Mouse (Mus musculus) hindbrain, embryonic 12.5 days (tissue): ENCODE results near the gene Fam71f1. TPM values are rescaled to one million over a fixed set of nuclear protein-coding genes. Genes with fewer than 3 reads are reported as not detected.

ENCODE experiments used
- ATAC-seq: fragments of 200-750 bp; cut with Nextera tagmentation; 2 replicates; pipeline ENCODE4 v1.8.0; 2017; ENCODE audit warnings: moderate TSS enrichment; ENCODE audit not compliant: low FRiP score
- H3K27ac ChIP-seq: fragments of 300-500 bp; sonication (generic); 2 replicates; pipeline ENCODE4 v1.5.1; 2016; ENCODE audit warnings: mild to moderate bottlenecking
- H3K27me3 ChIP-seq: fragments of 300-500 bp; sonication (generic); 2 replicates; pipeline ENCODE4 v1.6.1; 2016; ENCODE audit warnings: mild to moderate bottlenecking
- H3K36me3 ChIP-seq: fragments of 300-500 bp; sonication (generic); 2 replicates; pipeline ENCODE4 v1.6.1; 2016; ENCODE audit warnings: mild to moderate bottlenecking
- H3K4me1 ChIP-seq: fragments of 300-500 bp; sonication (generic); 2 replicates; pipeline ENCODE4 v1.6.1; 2016
- H3K4me2 ChIP-seq: fragments of 300-500 bp; sonication (generic); replicated peaks from 2 replicates; pipeline ENCODE4 v1.6.1; 2016; ENCODE audit warnings: mild to moderate bottlenecking
- H3K4me3 ChIP-seq: fragments of 300-500 bp; sonication (generic); 2 replicates; pipeline ENCODE4 v1.5.1; 2016; ENCODE audit warnings: mild to moderate bottlenecking
- H3K9ac ChIP-seq: fragments of 300-500 bp; sonication (generic); 2 replicates; pipeline ENCODE4 v1.6.1; 2016; ENCODE audit warnings: mild to moderate bottlenecking, moderate library complexity
- H3K9me3 ChIP-seq: fragments of 300-500 bp; sonication (generic); replicated peaks from 2 replicates; pipeline ENCODE4 v1.6.1; 2016; ENCODE audit warnings: mild to moderate bottlenecking
- WGBS: fragments of 180-500 bp; shearing (Covaris S2); methylation state at CpG from one replicate; pipeline ENCODE4 v1.1.7; 2016; 5-methylcytosine and 5-hydroxymethylcytosine counted together
- polyA plus RNA-seq: library from polyadenylated mRNA; unstranded; fragments of >200 nt; fragmentation: Nextera tagmentation; extraction: Ambion mirVana; gene quantifications from 2 replicates; pipeline ENCODE4 v1.2.1, GENCODE M21; 2016

Gene Fam71f1
- polyA plus RNA-seq, 1 experiment from 2014 or later = not detected

GRCm38 (mm10) chr6:29379954-29380353 is 61.0 kb downstream of the Fam71f1 start:
- peaks cover 38% of the 10 kb centered on the region for H3K36me3 ChIP-seq
- no peaks in the 10 kb centered on the region for H3K9me3 ChIP-seq
- no peak for ATAC-seq
- no peak overlapping the region for H3K4me2 ChIP-seq
- H3K9ac ChIP-seq = no peak overlapping the region
- 94% methylated on average over 6 of the region's 6 CpGs for WGBS
- no peaks in the 10 kb centered on the region for H3K27me3 ChIP-seq
- H3K4me3 ChIP-seq = no peak overlapping the region
- no peaks in the 10 kb centered on the region for H3K4me1 ChIP-seq
- no peak overlapping the region for H3K27ac ChIP-seq

- ATAC-seq = no peak
- H3K4me2 ChIP-seq = no peak overlapping the region
- no peaks in the 10 kb centered on the region; the same call in 1 of the 2 replicates for H3K27me3 ChIP-seq
- whole genome bisulfite sequencing = 46% methylated on average over 2 of the region's 2 CpGs
- H3K4me3 ChIP-seq = no peak overlapping the region
- H3K9ac ChIP-seq = no peak overlapping the region
- no peaks in the 10 kb centered on the region for H3K4me1 ChIP-seq
- H3K27ac ChIP-seq = no peak overlapping the region
- H3K36me3 ChIP-seq = peaks cover 15% of the 10 kb centered on the region
- no peaks in the 10 kb centered on the region for H3K9me3 ChIP-seq
Observed at GRCm38 (mm10) chr6:29382442-29382841, 63.5 kb downstream of the Fam71f1 start.

Other genes starting within 250 kb of the Fam71f1 start
- gene Rbm28, start 154.1 kb upstream of the Fam71f1 start, polyA plus RNA-seq = 57.7 and 61.0 TPM in 2 replicates
- 2.4 and 2.6 TPM in 2 replicates for gene Prrt4, start 139.6 kb upstream of the Fam71f1 start, polyA plus RNA-seq
- 49.9 and 52.4 TPM in 2 replicates for gene Impdh1, start 102.8 kb upstream of the Fam71f1 start, polyA plus RNA-seq
- gene Hilpda, start 46.7 kb upstream of the Fam71f1 start, polyA plus RNA-seq = 31.8 and 32.1 TPM in 2 replicates
- gene Fam71f2, start 39.5 kb upstream of the Fam71f1 start, polyA plus RNA-seq = 0.65 and 0.72 TPM in 2 replicates
- 261 and 265 TPM in 2 replicates for gene Calu, start 28.9 kb downstream of the Fam71f1 start, polyA plus RNA-seq
- gene Opn1sw, start 69.3 kb downstream of the Fam71f1 start, polyA plus RNA-seq = 0.25 and 0.38 TPM in 2 replicates
- 35.6 and 36.0 TPM in 2 replicates for gene Ccdc136, start 77.2 kb downstream of the Fam71f1 start, polyA plus RNA-seq
- 11.8 and 14.5 TPM in 2 replicates for gene Flnc, start 114.1 kb downstream of the Fam71f1 start, polyA plus RNA-seq
- gene Atp6v1f, start 148.6 kb downstream of the Fam71f1 start, polyA plus RNA-seq = 215 and 230 TPM in 2 replicates
- gene Atp6v1fnb, start 152.3 kb downstream of the Fam71f1 start, polyA plus RNA-seq = 0.43 TPM in 1 of 2 replicates, not detected in the other
- gene Kcp, start 188.8 kb downstream of the Fam71f1 start, polyA plus RNA-seq = 22.0 and 24.7 TPM in 2 replicates
- 2.9 and 3.2 TPM in 2 replicates for gene Irf5, start 207.5 kb downstream of the Fam71f1 start, polyA plus RNA-seq